34 mouse cellular contexts compared by ENCODE assay signal in genomic region chr6:42339189-42339588, GRCm38 (mm10). TPM values are rescaled to one million over a fixed set of nuclear protein-coding genes. Genes with fewer than 3 reads are reported as not detected.
"Had no signal": no experiment of that assay in that cellular context is flagged by ENCODE, and none has a peak within 500 bp of the region (broad histone marks: within the 10 kb centered on the region; RNA-seq: fewer than 3 reads in every experiment).

No protein-coding gene starts in this region.

- H3K27me3 ChIP-seq: limb, embryonic 12.5 days; limb, embryonic 13.5 days; limb, embryonic 15.5 days; liver, embryonic 13.5 days; liver, embryonic 15.5 days; lung, embryonic 15.5 days; megakaryocyte, embryonic 14.5 days; midbrain, embryonic 12.5 days; midbrain, embryonic 13.5 days; midbrain, embryonic 15.5 days; neural tube, embryonic 12.5 days; neural tube, embryonic 13.5 days had no signal

- H3K9me3 ChIP-seq: limb, embryonic 10.5 days; limb, embryonic 12.5 days; limb, embryonic 13.5 days; limb, embryonic 15.5 days; liver, embryonic 13.5 days; liver, embryonic 15.5 days; lung, embryonic 15.5 days; midbrain, embryonic 10.5 days; midbrain, embryonic 12.5 days; midbrain, embryonic 13.5 days; midbrain, embryonic 15.5 days; neural tube, embryonic 12.5 days; neural tube, embryonic 13.5 days had no signal

- H3K4me2 ChIP-seq: limb, embryonic 12.5 days; limb, embryonic 13.5 days; limb, embryonic 15.5 days; liver, embryonic 11.5 days; liver, embryonic 13.5 days; liver, embryonic 15.5 days; lung, embryonic 14.5 days; lung, embryonic 15.5 days; midbrain, embryonic 12.5 days; midbrain, embryonic 13.5 days; midbrain, embryonic 15.5 days; neural tube, embryonic 12.5 days; neural tube, embryonic 13.5 days had no signal

- H3K9ac ChIP-seq: limb, embryonic 12.5 days; limb, embryonic 13.5 days; limb, embryonic 15.5 days; liver, embryonic 13.5 days; liver, embryonic 14.5 days; liver, embryonic 15.5 days; liver, postnatal 0 days; lung, embryonic 14.5 days; lung, embryonic 15.5 days; midbrain, embryonic 12.5 days; midbrain, embryonic 13.5 days; midbrain, embryonic 15.5 days; neural tube, embryonic 12.5 days; neural tube, embryonic 13.5 days had no signal

- DNase-seq: left cerebral cortex, postnatal 4 days; liver; liver, embryonic 13.5 days; liver, postnatal 0 days; lung, adult 18-20 months; lung, adult 2 months; lung, embryonic 14.5 days; lung, postnatal 10 days; lung, postnatal 14 days; lung, postnatal 4 days had no signal

- H3K4me3 ChIP-seq: left cerebral cortex, adult 2 months; limb, embryonic 10.5 days; limb, embryonic 12.5 days; limb, embryonic 13.5 days; limb, embryonic 15.5 days; liver, embryonic 13.5 days; liver, embryonic 15.5 days; lung, embryonic 15.5 days; megakaryocyte, embryonic 14.5 days; midbrain, embryonic 10.5 days; midbrain, embryonic 12.5 days; midbrain, embryonic 13.5 days; midbrain, embryonic 15.5 days; myocyte; neural tube, embryonic 12.5 days; neural tube, embryonic 13.5 days had no signal

- ATAC-seq: liver, postnatal 0 days; midbrain, embryonic 13.5 days; midbrain, embryonic 15.5 days; midbrain, embryonic 16.5 days had no signal

- H3K27ac ChIP-seq: left cerebral cortex, adult 2 months; limb, embryonic 10.5 days; limb, embryonic 12.5 days; limb, embryonic 13.5 days; limb, embryonic 15.5 days; liver, embryonic 13.5 days; liver, embryonic 14.5 days; liver, embryonic 15.5 days; lung, embryonic 15.5 days; macrophage; midbrain, embryonic 10.5 days; midbrain, embryonic 12.5 days; midbrain, embryonic 13.5 days; midbrain, embryonic 15.5 days; neural tube, embryonic 12.5 days; neural tube, embryonic 13.5 days had no signal

- H3K4me1 ChIP-seq: limb, embryonic 10.5 days; limb, embryonic 12.5 days; limb, embryonic 13.5 days; limb, embryonic 15.5 days; liver, embryonic 13.5 days; liver, embryonic 15.5 days; lung, embryonic 15.5 days; midbrain, embryonic 12.5 days; midbrain, embryonic 13.5 days; midbrain, embryonic 15.5 days; neural tube, embryonic 12.5 days; neural tube, embryonic 13.5 days had no signal

- H3K36me3 ChIP-seq: limb, embryonic 10.5 days; limb, embryonic 12.5 days; limb, embryonic 13.5 days; limb, embryonic 15.5 days; liver, embryonic 13.5 days; liver, embryonic 15.5 days; lung, embryonic 15.5 days; midbrain, embryonic 10.5 days; midbrain, embryonic 12.5 days; midbrain, embryonic 13.5 days; midbrain, embryonic 15.5 days; neural tube, embryonic 12.5 days; neural tube, embryonic 13.5 days had no signal

RNA-seq across cellular contexts. Expression of gene Fam131b, which starts 14.7 kb away (rescaled TPM):
- total RNA-seq: megakaryocyte progenitor cell, adult 5-6 weeks; megakaryocyte-erythroid progenitor cell, adult 5-6 weeks; monocyte, adult 5-6 weeks had no signal
- polyA plus RNA-seq: liver, embryonic 15.5 days; liver, embryonic 16.5 days; liver, postnatal 0 days; lung, postnatal 0 days; macrophage had no signal

RNA-seq across cellular contexts. Expression of gene Epha1, which starts 33.9 kb away (rescaled TPM):
- total RNA-seq: megakaryocyte-erythroid progenitor cell, adult 5-6 weeks; monocyte, adult 5-6 weeks had no signal
- polyA plus RNA-seq: macrophage had no signal

RNA-seq across cellular contexts. Expression of gene Clcn1, which starts 52.7 kb away (rescaled TPM):
- total RNA-seq: megakaryocyte progenitor cell, adult 5-6 weeks; megakaryocyte-erythroid progenitor cell, adult 5-6 weeks; monocyte, adult 5-6 weeks had no signal
- polyA plus RNA-seq: liver, embryonic 13.5 days; liver, postnatal 0 days; lung, embryonic 14.5 days; lung, postnatal 0 days had no signal
